Mouse (Mus musculus) small intestine, adult 2 months (tissue): ENCODE data around the gene 1600002K03Rik.

ENCODE experiments used
- CTCF ChIP-seq: fragments of 200-500 bp; IDR thresholded peaks from 2 replicates; pipeline ENCODE4 v1.5.1; 2012; ENCODE audit warnings: low read depth, mild to moderate bottlenecking, control low read depth, inconsistent platforms, low read length, moderate library complexity, mixed read lengths; ENCODE audit not compliant: insufficient replicate concordance, insufficient read length; ENCODE audit errors: extremely low read depth
- POLR2A ChIP-seq: fragments of 200-500 bp; IDR thresholded peaks from 2 replicates; pipeline ENCODE4 v1.6.1; 2012; ENCODE audit warnings: low read depth, mild to moderate bottlenecking, control low read depth, inconsistent platforms, low read length, moderate library complexity

DNA sequence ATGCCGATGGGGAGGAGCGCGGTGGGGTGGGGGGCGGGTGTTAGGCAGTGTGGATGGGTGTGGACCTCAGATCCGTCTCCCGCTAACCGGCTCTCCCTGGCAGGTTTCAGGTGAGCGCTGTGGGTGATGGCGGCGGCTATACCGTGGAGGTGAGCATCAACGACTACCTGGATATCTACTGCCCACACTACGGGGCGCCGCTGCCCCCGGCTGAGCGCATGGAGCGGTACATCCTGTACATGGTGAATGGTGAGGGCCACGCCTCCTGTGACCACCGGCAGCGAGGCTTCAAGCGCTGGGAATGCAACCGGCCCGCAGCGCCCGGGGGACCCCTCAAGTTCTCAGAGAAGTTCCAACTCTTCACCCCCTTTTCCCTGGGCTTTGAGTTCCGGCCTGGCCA, 13.9 kb downstream of the 1600002K03Rik start:
- no peak for TF ChIP-seq CTCF
- TF ChIP-seq POLR2A: no peak
